Mouse (Mus musculus): Measurements from ENCODE around the gene Pbx1.

The Pbx1 gene

DNA sequence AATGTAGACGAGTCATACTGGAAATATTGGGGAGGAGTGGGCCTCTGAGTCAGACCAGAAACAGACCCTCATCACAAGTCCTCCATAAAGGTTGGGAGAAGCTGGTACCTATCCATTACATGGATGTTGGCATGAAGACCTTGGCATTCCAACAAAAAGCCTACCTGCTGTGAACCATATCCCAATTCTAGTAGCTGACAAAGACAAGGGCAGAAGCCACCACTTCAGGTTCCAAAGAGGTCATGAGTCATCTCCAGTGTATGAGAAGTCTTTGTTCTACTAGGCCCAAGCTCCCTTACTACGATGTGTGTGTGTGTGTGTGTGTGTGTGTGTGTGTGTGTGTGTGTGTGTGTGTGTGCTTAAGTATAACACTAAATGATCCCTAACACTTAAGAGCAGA is 160.0 kb downstream of the Pbx1 start:
- DNase-seq (ENCODE audit: extremely low spot score, low spot score) = no peak

GRCm38 (mm10) chr1:168271207-168271606 is 160.9 kb downstream of the Pbx1 start:
- no peak for DNase-seq (ENCODE audit: extremely low spot score, low spot score)

DNA sequence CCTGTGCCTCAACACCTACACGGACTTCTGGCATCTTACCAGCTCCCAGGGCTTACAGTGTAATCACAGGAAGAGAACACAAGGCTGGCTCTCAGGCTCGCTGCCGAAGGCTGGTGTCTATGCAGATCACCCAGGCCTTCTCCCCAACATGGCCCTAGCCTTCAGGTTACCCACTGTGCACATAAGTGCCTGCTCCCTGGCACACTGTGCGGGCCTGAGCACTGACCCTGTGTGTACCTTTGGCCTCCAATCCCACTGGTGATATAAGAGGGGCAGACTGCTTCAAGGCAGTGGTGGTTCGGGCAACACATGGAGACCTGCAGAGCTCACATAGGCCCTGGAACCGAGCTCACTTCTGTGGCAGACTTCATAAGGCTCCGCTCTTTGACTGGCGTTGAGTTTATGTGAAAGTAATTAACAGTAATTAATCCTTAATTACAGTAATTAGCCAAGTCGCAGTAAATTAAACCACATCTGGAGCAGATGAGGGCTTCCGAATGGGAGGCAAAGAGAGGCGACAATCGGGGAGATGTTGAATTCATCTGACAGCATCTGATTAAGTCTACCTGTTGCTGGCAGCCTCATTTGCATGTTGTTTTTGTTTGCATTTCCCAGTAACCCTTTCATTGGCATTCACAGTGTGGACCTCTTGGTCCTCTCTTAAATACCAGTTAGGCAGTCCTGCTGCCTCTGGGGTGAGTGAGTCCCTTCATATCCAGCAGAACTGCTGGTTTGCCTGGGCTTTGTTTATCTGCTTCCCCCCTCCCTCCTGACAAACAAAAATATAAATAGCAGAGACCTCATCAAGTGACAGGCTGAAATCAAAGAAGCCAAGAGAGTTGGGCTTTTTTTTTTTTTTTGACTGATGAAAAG is 163.1 kb downstream of the Pbx1 start:
- no peak for DNase-seq (ENCODE audit: extremely low spot score, low spot score)

GRCm38 (mm10) chr1:168268224-168268623 is 163.8 kb downstream of the Pbx1 start:
- DNase-seq (ENCODE audit: extremely low spot score, low spot score) = no peak

DNA sequence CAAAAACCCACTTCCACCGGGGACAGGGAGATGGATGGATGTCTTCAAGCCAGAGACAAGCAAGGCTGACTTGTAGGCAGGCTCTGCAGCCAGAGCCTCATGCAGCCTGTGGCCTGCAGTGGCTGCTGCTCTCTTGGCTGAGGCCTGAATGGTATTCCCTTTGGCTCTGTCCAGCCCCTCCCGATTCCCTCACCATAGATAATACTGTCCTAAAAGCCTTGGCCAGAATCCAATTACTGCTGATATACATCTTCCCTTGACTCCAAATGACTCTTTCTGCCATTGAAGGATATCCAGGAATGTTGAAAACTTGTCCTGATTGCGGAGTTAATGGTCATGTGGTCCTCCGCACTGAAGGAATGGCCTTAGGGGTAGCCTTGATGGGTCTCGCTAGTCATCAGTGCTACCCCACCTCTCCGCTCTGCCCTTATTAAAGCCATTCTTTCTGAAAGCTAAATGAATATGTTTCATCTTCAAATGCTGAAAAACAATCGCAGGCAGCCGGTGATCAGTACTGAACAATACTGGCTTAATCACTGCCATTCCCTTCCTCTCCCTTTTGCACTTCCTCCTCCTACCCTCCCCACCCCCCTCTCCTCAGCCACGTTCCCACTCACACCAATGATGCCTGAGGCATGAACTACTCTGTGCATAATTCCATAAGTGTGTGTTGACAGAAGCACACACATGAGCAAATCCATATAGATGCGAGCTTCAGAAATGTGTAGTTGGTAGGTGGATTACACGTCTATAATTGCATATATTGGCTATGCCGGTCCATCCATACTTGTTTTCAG is 166.3 kb downstream of the Pbx1 start:
- no peak for DNase-seq (ENCODE audit: extremely low spot score, low spot score)

- no peak for DNase-seq (ENCODE audit: extremely low spot score, low spot score)
These were observed 167.0 kb downstream of the Pbx1 start for GRCm38 (mm10) chr1:168265090-168265489.

GRCm38 (mm10) chr1:168260391-168260790 is 171.7 kb downstream of the Pbx1 start:
- no peak for DNase-seq (ENCODE audit: extremely low spot score, low spot score)

- no peak for DNase-seq (ENCODE audit: extremely low spot score, low spot score)
These were observed 173.2 kb downstream of the Pbx1 start for GRCm38 (mm10) chr1:168258856-168259255.

GRCm38 (mm10) chr1:168255347-168255908 is 176.6 kb downstream of the Pbx1 start:
- DNase-seq (ENCODE audit: extremely low spot score, low spot score) = no peak

DNA sequence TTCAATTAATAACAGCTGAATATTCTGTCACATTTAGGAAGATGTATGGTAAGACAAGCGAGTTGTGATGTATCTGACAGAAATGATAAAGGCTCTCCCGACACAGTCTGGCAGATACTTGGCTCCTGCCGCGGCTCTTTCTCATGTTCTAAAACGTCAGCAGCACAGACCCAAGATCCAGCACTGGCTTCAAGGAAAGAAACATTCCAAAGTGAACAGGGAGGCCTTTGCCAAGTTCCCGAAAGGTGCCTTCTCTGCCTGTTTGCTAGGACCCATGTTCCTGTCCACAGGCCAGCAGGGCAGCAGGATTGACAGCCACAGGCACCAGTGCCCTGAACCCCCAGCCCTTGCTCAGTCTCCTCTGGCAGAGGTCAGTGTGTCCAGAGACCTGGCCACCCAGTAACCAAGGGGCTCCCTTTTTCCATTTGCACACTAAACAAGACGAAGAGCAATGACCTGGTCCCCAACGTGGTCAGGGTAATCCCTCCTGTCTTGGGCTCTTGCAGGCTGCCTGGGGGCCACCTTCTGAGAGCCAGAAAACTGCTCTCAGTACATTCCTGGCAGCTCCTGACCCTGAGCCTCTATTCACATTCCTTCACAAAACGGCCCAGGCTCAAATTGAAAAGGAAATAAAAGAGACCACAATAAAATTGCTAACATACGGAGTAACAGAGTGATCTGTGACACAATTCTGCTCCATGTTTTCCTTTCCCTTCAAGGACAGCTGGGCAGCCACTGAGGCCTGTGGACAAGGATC is 184.9 kb downstream of the Pbx1 start:
- DNase-seq (ENCODE audit: extremely low spot score, low spot score) = no peak

GRCm38 (mm10) chr1:168245539-168245938 is 186.5 kb downstream of the Pbx1 start:
- DNase-seq (ENCODE audit: extremely low spot score, low spot score) = no peak

DNA sequence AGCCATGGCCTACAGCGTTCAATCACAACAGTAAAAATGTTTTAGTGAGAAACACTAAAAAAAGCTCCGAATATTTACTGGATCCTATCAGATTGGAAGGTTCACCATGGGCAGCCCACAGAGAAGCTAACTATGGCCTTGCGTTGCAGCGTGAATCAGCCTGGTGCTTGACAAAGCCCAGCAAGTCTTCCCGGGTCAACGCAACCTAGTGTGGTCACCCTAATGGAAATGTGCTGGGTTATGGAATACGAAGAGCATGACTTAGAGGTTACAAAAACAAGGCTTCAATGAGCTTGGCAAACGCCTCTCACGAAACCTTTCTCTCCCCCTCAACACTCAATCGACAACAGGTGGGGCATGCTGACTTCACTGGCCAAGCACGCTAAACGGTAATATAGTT is 188.3 kb downstream of the Pbx1 start:
- DNase-seq (ENCODE audit: extremely low spot score, low spot score) = no peak

DNA sequence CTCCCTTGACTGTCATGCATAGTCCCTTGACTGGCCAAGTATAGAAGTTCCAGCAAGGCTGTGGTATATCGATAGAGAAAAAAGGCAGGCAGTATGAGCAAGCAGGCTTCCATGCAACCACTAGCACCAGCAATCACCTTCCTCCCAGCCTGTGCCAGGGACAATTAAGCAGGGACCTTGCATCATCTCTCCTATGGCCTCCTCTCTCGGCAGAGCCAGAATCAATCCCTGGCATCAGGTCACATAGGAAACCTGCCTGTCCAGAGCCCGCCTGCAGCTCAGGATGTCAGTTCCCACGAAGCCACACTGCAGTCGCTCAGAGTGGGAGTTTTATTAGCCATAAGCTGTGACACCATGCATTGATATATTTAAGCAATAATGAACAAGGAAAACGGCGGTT is 189.0 kb downstream of the Pbx1 start:
- DNase-seq (ENCODE audit: extremely low spot score, low spot score) = no peak

GRCm38 (mm10) chr1:168241316-168241715 is 190.8 kb downstream of the Pbx1 start:
- no peak for DNase-seq (ENCODE audit: extremely low spot score, low spot score)

DNA sequence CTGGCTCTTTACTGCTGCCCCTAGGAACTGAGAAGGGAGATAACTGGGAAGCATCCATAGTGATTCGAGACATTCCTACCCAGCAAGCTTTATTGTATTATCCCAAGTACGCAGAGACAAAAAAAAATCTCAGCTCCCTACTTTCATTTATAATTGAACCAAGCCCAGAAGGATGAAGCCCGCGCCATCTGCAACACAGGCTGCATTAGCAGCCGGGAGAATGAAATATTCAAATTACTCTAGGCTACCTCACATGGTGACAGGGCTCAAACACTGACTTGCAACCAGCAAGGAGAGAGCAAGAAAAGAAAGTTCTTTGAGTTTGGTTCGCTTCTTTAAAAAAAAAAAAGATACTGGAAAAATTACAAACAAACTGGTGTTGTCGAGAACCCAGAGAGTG is 191.2 kb downstream of the Pbx1 start:
- DNase-seq (ENCODE audit: extremely low spot score, low spot score) = no peak

DNA sequence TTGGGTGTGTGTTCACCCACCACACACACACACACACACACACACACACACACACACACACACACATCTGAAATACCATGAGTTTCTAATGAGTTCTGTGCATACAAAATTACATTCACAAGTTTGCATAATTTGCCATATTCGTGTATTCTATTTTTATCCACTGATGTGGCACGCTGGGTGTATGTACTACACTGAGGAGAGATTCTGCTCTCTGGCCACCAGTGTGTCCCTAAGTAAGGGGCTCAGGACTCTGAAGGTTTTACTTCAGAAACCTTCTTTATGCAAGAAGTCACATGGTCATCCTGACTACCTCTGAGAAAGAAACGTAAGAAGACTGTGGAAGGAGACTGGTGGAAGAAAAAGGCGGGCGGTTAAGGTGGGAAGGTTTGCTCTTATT is 191.7 kb downstream of the Pbx1 start:
- no peak for DNase-seq (ENCODE audit: extremely low spot score, low spot score)

GRCm38 (mm10) chr1:168236101-168236500 is 196.0 kb downstream of the Pbx1 start:
- no peak for DNase-seq (ENCODE audit: extremely low spot score, low spot score)

DNA sequence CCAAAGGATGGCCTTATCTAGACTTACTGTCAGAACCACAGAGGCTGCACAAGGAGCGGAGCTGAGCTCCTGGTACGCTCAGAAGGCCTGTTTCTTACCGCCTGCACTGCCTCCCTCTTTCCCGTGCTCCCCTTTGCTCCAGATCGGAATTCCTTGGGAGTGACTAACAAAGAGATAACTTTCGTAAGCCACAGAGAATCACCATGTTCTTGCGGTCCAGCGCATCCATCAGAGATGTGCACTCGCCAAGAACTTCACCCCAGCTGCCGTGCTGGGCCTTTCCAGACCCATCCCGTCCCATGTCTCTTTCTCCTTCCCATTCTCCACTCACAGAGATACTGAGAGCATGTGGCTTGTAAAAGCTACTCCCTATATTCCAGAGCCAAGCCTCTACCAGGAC is 197.7 kb downstream of the Pbx1 start:
- no peak for DNase-seq (ENCODE audit: extremely low spot score, low spot score)

- no peak for DNase-seq (ENCODE audit: extremely low spot score, low spot score)
These were observed 198.9 kb downstream of the Pbx1 start for GRCm38 (mm10) chr1:168233182-168233581.

GRCm38 (mm10) chr1:168231548-168232429 is 200.3 kb downstream of the Pbx1 start:
- DNase-seq (ENCODE audit: extremely low spot score, low spot score) = no peak

- DNase-seq (ENCODE audit: extremely low spot score, low spot score) = no peak
These were observed 201.2 kb downstream of the Pbx1 start for GRCm38 (mm10) chr1:168230858-168231257.
